Comparison of ENCODE assay signal across 25 mouse cellular contexts in the genomic region with DNA sequence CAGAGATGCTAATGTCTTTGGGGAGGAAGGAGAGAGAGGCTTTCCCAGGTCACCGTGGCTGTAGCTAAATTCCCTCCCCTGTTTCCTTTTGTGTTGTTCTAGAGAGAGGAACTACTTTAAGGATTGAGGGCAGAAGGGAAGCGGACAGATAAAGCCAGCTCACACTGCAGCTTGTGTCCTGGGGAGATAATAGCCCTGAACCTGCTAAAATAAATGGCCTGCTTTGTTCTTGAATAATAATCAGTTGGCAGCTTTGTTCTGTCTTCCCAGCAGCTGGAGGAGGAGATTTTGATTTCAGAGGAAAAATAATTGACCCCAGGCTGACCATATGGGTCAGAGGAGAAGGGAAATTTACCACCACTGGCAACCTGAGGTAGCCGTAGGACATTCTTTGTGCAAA. TPM values are rescaled to one million over a fixed set of nuclear protein-coding genes. Genes with fewer than 3 reads are reported as not detected.
DNase-seq lines count a peak whose midpoint lies in the region; ATAC-seq and TF ChIP-seq lines count a peak whose summit lies in the region.
"Had no signal": no experiment of that assay in that cellular context is flagged by ENCODE, and none has a peak within 500 bp of the region (broad histone marks: within the 10 kb centered on the region; RNA-seq: fewer than 3 reads in every experiment).

No protein-coding gene starts in this region.

- no peak for ATAC-seq in midbrain, embryonic 12.5 days (ENCODE audit: low FRiP score, low read depth)
- ATAC-seq in midbrain, embryonic 14.5 days (ENCODE audit: low FRiP score, low TSS enrichment) = no peak
- ATAC-seq: intestine, embryonic 15.5 days had no signal

- H3K27ac ChIP-seq in midbrain, embryonic 12.5 days (replicated peaks) = peak overlapping the region; percentile 52
- no peak overlapping the region for H3K27ac ChIP-seq in midbrain, embryonic 14.5 days (replicated peaks; ENCODE audit: low read depth, low read length)
- H3K27ac ChIP-seq: forebrain, embryonic 10.5 days; intestine, embryonic 15.5 days; stomach, postnatal 0 days had no signal

- WGBS in midbrain, embryonic 12.5 days = 5% methylated on average over 3 of the region's 3 CpGs
- 11% methylated on average over 3 of the region's 3 CpGs for WGBS in midbrain, embryonic 14.5 days

- no peaks in the 10 kb centered on the region for H3K27me3 ChIP-seq in midbrain, embryonic 12.5 days
- H3K27me3 ChIP-seq in midbrain, embryonic 14.5 days (ENCODE audit: control insufficient read depth, insufficient read depth, low read length) = no peaks in the 10 kb centered on the region
- H3K27me3 ChIP-seq: intestine, embryonic 15.5 days; megakaryocyte, embryonic 14.5 days had no signal

- H3K9me3 ChIP-seq in midbrain, embryonic 12.5 days = no peaks in the 10 kb centered on the region
- no peaks in the 10 kb centered on the region for H3K9me3 ChIP-seq in midbrain, embryonic 14.5 days (ENCODE audit: control insufficient read depth, low read length)
- H3K9me3 ChIP-seq: forebrain, embryonic 10.5 days; G1E; intestine, embryonic 15.5 days had no signal

- no peak overlapping the region for H3K9ac ChIP-seq in midbrain, embryonic 12.5 days (replicated peaks)
- no peak overlapping the region for H3K9ac ChIP-seq in midbrain, embryonic 14.5 days (replicated peaks; ENCODE audit: low read length)
- H3K9ac ChIP-seq: intestine, embryonic 15.5 days had no signal

- peak; percentile 85 for DNase-seq in heart, adult 11 months
- no peak for DNase-seq in heart, adult 9 months (ENCODE audit: low spot score in 2 of 2)
- DNase-seq in midbrain, embryonic 14.5 days = no peak
- DNase-seq in brain, embryonic 14.5 days (ENCODE audit: low read depth) = peak; percentile 29
- peak; percentile 59 for DNase-seq in testis, postnatal 14 days (ENCODE audit: low spot score)
- DNase-seq in left cerebral cortex, adult 8-10 months (ENCODE audit: low spot score in 2 of 2) = no peak
- DNase-seq: adrenal gland, postnatal 36 days; cerebellum, adult 8-10 months; gastrocnemius, postnatal 10 days; heart, adult 18-20 months; kidney, adult 9 months; kidney, postnatal 36 days; lung, adult 18-20 months; lung, postnatal 14 days; right cerebral cortex, adult 18-20 months; thymus, postnatal 25 days had no signal

- H3K4me1 ChIP-seq in midbrain, embryonic 12.5 days = peaks cover 8% of the 10 kb centered on the region; the same call in 1 of the 2 replicates
- H3K4me1 ChIP-seq in midbrain, embryonic 14.5 days (ENCODE audit: control insufficient read depth, insufficient read depth, low read length) = no peaks in the 10 kb centered on the region
- H3K4me1 ChIP-seq: intestine, embryonic 15.5 days had no signal

- no peak for TF ChIP-seq CTCF in brain, embryonic 14.5 days (IDR thresholded peaks at IDR 0.05; ENCODE audit: borderline replicate concordance, extremely low read depth, insufficient read depth, insufficient read length)

- H3K4me3 ChIP-seq in midbrain, embryonic 12.5 days = no peak overlapping the region
- no peak overlapping the region for H3K4me3 ChIP-seq in midbrain, embryonic 14.5 days (replicated peaks; ENCODE audit: low read depth, low read length)
- H3K4me3 ChIP-seq: forebrain, embryonic 10.5 days; intestine, embryonic 15.5 days; megakaryocyte, embryonic 14.5 days had no signal

- no peak for TF ChIP-seq POLR2A in brain, embryonic 14.5 days (IDR thresholded peaks at IDR 0.05; ENCODE audit: borderline replicate concordance, extremely low read depth, insufficient read depth, insufficient read length, poor library complexity, severe bottlenecking)

- no peaks in the 10 kb centered on the region for H3K36me3 ChIP-seq in midbrain, embryonic 12.5 days
- H3K36me3 ChIP-seq in midbrain, embryonic 14.5 days (ENCODE audit: control insufficient read depth, insufficient read depth, low read length) = no peaks in the 10 kb centered on the region
- H3K36me3 ChIP-seq: forebrain, embryonic 10.5 days; G1E; intestine, embryonic 15.5 days had no signal

- H3K4me2 ChIP-seq in midbrain, embryonic 12.5 days (replicated peaks) = no peak overlapping the region
- no peak overlapping the region for H3K4me2 ChIP-seq in midbrain, embryonic 14.5 days (ENCODE audit: low read length)
- H3K4me2 ChIP-seq: intestine, embryonic 15.5 days; liver, embryonic 11.5 days had no signal

RNA-seq across cellular contexts. Expression of gene Fam180a, which starts 12.7 kb away (rescaled TPM):
- 0.10 and 0.18 TPM in 2 replicates for polyA plus RNA-seq in midbrain, embryonic 12.5 days (2016; fragmentation: Nextera tagmentation; extraction: Ambion mirVana)
- 0.68 TPM in 1 of 2 replicates, not detected in the other for polyA plus RNA-seq in midbrain, embryonic 14.5 days (2014; fragmentation: Nextera tagmentation; extraction: Ambion mirVana)
- polyA plus RNA-seq in brain, embryonic 14.5 days (2012; rRNA removed) = 0.11 and 0.16 TPM in 2 replicates
- 1 to 10 TPM; 2.4 to 3.9 (median 3.0) TPM for total RNA-seq in left cerebral cortex, adult 8-10 months (2022)
- total RNA-seq: G1E; hematopoietic stem cell, adult 5-6 weeks had no signal
- polyA plus RNA-seq: forebrain, embryonic 10.5 days; G1E; limb, embryonic 11.5 days; liver, embryonic 11.5 days had no signal

RNA-seq across cellular contexts. Expression of gene Slc13a4, which starts 30.7 kb away (rescaled TPM):
- 0.26 and 0.38 TPM in 2 replicates for polyA plus RNA-seq in midbrain, embryonic 12.5 days (2016; fragmentation: Nextera tagmentation; extraction: Ambion mirVana)
- 0.19 and 3.3 TPM in 2 replicates for polyA plus RNA-seq in midbrain, embryonic 14.5 days (2014; fragmentation: Nextera tagmentation; extraction: Ambion mirVana)
- 2.1 and 3.8 TPM in 2 replicates for polyA plus RNA-seq in brain, embryonic 14.5 days (2012; rRNA removed)
- total RNA-seq in left cerebral cortex, adult 8-10 months (2022) = 10 to 100 TPM; 14.7 to 18.2 (median 17.8) TPM
- total RNA-seq: hematopoietic stem cell, adult 5-6 weeks had no signal
- polyA plus RNA-seq: G1E had no signal

Comparison
In these comparisons a context has a peak if more than half of its experiments do, and no peak if none do; other contexts are left out.
1. DNase-seq: peak in heart, adult 11 months (single experiment), brain, embryonic 14.5 days (single experiment) and testis, postnatal 14 days (single experiment); none in heart, adult 9 months (0 of 2), midbrain, embryonic 14.5 days (single experiment) and left cerebral cortex, adult 8-10 months (0 of 2).